Mouse (Mus musculus) layer of hippocampus, adult 2 months (tissue): ENCODE results near the gene Neurl2. TPM values are rescaled to one million over a fixed set of nuclear protein-coding genes. Genes with fewer than 3 reads are reported as not detected.

ENCODE experiments used
- DNase-seq, 2 experiments: peaks; one replicate each; pipeline ENCODE4 v3.0.0; 2022; ENCODE audit warnings: low spot score in 2 of 2
- H3K27ac ChIP-seq: fragments of 200-600 bp; 2 replicates; pipeline ENCODE4 v1.8.1; 2022
- H3K4me3 ChIP-seq: fragments of 200-600 bp; 2 replicates; pipeline ENCODE4 v1.8.1; 2022; ENCODE audit warnings: mild to moderate bottlenecking
- CTCF ChIP-seq: fragments of 200-600 bp; conservative IDR thresholded peaks from 2 replicates; pipeline ENCODE4 v1.8.1; 2022; ENCODE audit warnings: antibody characterized with exemption, mild to moderate bottlenecking, moderate library complexity
- total RNA-seq, 2 experiments: library from RNA; stranded (reverse); gene quantifications; 2 replicates each; pipeline ENCODE4 v1.2.3; 2021

Neurl2 gene
- total RNA-seq, 2 experiments from 2014 or later, result 2.8 to 3.6 TPM

- Histone ChIP-seq H3K4me3 (no peak overlapping the region), H3K27ac (no peak overlapping the region)
- TF ChIP-seq CTCF, result no peak
- no peak for DNase-seq
Measured at GRCm38 (mm10) chr2:164795868-164796267, 37.4 kb downstream of the Neurl2 start.

GRCm38 (mm10) chr2:164794293-164794692, 39.0 kb downstream of the Neurl2 start:
- DNase-seq, result peak; percentile 87 to 89
- Histone ChIP-seq H3K27ac (peak overlapping the region; percentile 53), H3K4me3 (no peak overlapping the region)
- peak; percentile 90 for TF ChIP-seq CTCF

DNA sequence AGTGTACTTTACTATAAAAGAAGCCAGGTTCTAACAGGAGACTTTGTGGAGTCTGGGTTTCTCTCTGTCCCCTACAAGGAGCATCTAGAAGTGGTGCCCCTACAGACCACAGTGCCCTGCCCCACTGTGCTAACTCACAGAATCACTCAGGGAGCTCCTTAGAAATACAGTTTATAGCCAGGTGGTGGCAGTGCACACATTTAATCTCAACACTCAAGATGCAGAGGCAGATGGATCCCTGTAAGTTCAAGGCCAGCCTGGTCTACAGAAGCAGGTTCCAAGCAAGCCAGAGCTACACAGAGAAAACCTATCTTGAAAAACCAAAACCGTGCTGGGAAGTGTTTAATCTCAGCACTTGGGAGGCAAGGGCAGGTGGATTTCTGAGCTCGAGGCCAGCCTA, 39.5 kb downstream of the Neurl2 start:
- Histone ChIP-seq H3K27ac (peak overlapping the region; percentile 53), H3K4me3 (no peak overlapping the region)
- no peak for TF ChIP-seq CTCF
- DNase-seq, result no peak

GRCm38 (mm10) chr2:164793236-164793635, 40.0 kb downstream of the Neurl2 start:
- Histone ChIP-seq H3K27ac (peak overlapping the region; percentile 53; the same call in 1 of the 2 replicates), H3K4me3 (no peak overlapping the region)
- peak; percentile 83 for TF ChIP-seq CTCF
- DNase-seq, result peak in 1 of 2 experiments; percentile 63

- Histone ChIP-seq H3K27ac (no peak overlapping the region), H3K4me3 (no peak overlapping the region)
- DNase-seq, result no peak
- TF ChIP-seq CTCF, result no peak
Measured at GRCm38 (mm10) chr2:164792400-164793190, 40.7 kb downstream of the Neurl2 start.

GRCm38 (mm10) chr2:164791841-164792261, 41.4 kb downstream of the Neurl2 start:
- Histone ChIP-seq H3K4me3 (no peak overlapping the region), H3K27ac (no peak overlapping the region)
- TF ChIP-seq CTCF, result no peak
- DNase-seq, result no peak

DNA sequence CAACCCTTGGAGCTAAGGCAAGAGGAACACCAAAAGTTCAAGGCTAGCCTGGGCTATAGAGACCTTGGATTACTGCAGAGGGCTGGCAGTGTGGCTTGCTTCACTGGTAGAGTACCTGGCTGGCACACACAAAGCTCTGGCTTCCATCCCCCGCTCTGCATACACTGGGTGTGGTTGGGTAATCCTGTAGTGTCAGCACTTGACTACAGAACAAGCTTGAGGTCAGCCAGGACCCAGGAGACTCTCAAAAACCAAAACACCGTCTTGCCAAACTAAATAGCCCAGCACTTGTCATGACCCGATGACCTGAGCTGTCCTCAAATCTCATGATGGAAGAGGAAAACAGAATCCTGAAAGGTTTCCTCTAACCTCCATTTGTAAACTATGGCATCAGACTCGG, 42.8 kb downstream of the Neurl2 start:
- Histone ChIP-seq H3K4me3 (no peak overlapping the region), H3K27ac (no peak overlapping the region)
- no peak for TF ChIP-seq CTCF
- no peak for DNase-seq

DNA sequence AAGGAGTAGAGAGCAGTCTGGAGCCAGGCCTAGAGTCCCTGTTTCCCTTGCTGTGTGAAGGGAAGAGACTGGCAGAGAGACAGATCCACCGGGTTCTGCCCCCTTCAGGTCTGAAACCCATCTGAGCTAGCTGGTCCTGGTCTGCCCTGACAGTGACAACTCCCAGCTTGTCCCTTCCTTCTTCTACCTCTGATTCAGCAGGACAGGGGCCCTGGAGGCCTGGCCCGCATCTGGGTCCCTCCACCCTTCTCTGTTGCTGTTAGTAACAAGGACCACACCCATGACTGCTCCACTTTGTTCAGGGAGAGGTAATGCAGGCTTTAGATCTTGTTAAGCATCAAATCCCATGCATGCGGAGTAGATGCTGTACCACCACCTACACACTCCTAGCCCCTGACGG, 44.8 kb downstream of the Neurl2 start:
- no peak for TF ChIP-seq CTCF
- H3K4me3 ChIP-seq, result no peak overlapping the region
- no peak for DNase-seq
- no peak overlapping the region for H3K27ac ChIP-seq

- peak overlapping the region; percentile 20; the same call in 1 of the 2 replicates for H3K4me3 ChIP-seq
- peak overlapping the region; percentile 97; the same call in 1 of the 2 replicates for H3K27ac ChIP-seq
- DNase-seq, result no peak
- no peak for TF ChIP-seq CTCF
Measured at GRCm38 (mm10) chr2:164787779-164788178, 45.5 kb downstream of the Neurl2 start.

DNA sequence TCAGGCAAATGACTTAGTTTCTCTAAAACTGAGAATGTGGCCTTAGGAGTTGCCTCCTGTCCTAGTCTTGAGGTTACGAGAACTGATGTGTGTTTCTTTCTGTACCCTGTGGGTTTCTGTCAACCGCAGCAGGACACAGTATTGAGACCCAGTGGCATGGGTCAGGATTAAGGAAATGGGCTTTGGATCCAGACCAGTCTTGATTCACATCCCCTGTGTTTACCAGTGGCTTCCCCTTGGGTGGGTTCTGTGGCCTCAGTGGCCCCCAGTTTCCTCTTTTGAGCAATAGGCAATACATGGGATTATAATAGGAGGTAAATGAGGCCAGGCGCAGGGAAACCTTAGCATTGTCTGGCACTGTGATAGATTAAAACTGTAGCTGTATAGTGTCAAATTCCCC, 46.2 kb downstream of the Neurl2 start:
- no peak for DNase-seq
- Histone ChIP-seq H3K4me3 (peak overlapping the region; percentile 91), H3K27ac (peak overlapping the region; percentile 97)
- TF ChIP-seq CTCF, result no peak

GRCm38 (mm10) chr2:164786388-164786885, 46.8 kb downstream of the Neurl2 start:
- H3K4me3 ChIP-seq, result peak overlapping the region; percentile 91
- no peak for TF ChIP-seq CTCF
- no peak for DNase-seq
- peak overlapping the region; percentile 97 for H3K27ac ChIP-seq

GRCm38 (mm10) chr2:164785481-164786387, 47.5 kb downstream of the Neurl2 start, which contains the start of gene Snx21:
Gene Snx21 (plus strand): TSS chr2:164785823.
- H3K4me3 ChIP-seq, result peak within 1 kb of the TSS; percentile 91
- TF ChIP-seq CTCF, result peak; percentile 70
- peak; percentile 77 to 86 for DNase-seq
- H3K27ac ChIP-seq, result peak within 1 kb of the TSS; percentile 97
